Mouse (Mus musculus) kidney, adult 2 months (tissue): ENCODE data around the gene Ankrd42.

Source experiments
- CTCF ChIP-seq: fragments of 200-500 bp; conservative IDR thresholded peaks from 2 replicates; pipeline ENCODE4 v1.5.1; 2011; ENCODE audit warnings: low read depth, mild to moderate bottlenecking, control low read depth, low read length, moderate library complexity, mixed read lengths; ENCODE audit not compliant: insufficient read depth, insufficient read length
- POLR2A ChIP-seq: fragments of 200-500 bp; IDR thresholded peaks from one replicate; pipeline ENCODE4 v1.6.1; 2011; ENCODE audit warnings: low read depth, low read length, control low read depth

- TF ChIP-seq POLR2A (no peak), CTCF (no peak)
These were observed 1.1 kb upstream of the Ankrd42 start for GRCm38 (mm10) chr7:92638050-92638449.
